Mouse (Mus musculus): ENCODE data around the gene Cyp26a1.
A peak's percentile ranks its signal among the peaks of the same experiment; 100 is the strongest.

DNA sequence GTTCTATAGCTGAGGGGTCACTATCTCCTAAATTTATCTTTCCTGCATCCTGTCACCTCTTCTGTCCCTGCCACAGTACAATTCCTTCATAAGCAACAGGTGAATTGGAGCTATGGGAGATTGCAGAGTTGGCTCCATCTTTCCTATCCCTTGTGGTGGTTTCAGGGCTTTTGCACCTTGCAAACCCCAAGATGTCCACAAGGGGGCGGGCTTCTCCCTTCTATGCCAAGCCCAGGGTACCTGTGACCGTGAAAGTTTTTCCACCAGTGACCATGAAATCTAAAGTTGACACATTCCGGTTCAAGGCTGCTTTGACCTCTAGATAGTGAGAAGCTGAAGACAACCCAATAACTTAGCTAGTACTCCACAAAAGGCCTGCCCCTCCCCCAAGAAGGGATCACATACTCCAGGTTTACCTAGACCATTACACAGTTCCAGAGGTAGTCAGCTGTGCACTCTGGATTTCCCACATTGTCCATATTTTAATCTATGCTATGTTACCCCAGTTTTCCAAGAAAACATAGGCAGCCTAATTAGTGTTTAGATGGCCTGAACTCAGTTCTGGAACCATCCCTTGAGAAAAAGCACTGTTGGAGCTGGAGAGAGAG is 6.4 kb downstream of the Cyp26a1 start:
- TF ChIP-seq CTCF (IDR thresholded peaks at IDR 0.05; ENCODE audit: low read depth) (peak; percentile 93), EP300 (IDR thresholded peaks at IDR 0.05; ENCODE audit: low read depth) (no peak)
